In the genomic region with DNA sequence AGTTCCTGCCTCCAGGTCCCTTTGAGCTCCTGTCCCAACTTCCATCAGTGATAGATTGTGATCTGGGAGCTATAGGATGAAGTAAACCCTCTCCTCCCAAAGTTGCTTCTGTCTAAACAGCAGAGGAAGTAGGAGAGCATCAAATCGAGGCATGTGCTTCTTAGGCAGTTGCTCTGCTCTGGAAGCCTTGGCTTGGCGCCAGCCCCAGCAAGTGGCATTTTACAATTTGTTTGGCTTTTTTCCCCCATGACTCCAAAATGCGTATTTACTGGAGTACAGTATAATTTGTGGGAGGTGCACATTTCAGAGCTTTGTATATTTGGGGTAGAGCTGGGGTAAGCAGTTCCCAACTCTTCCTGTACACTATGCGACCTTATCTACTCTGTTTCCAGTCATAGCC, we compare ENCODE assay signal across 21 mouse cellular contexts.
DNase-seq lines count a peak whose midpoint lies in the region; ATAC-seq lines count a peak whose summit lies in the region.
"Had no signal": no experiment of that assay in that cellular context is flagged by ENCODE, and none has a peak within 500 bp of the region (broad histone marks: within the 10 kb centered on the region; RNA-seq: fewer than 3 reads in every experiment).

No protein-coding gene starts in this region.

- no peak for ATAC-seq in forebrain, embryonic 14.5 days
- ATAC-seq in forebrain, embryonic 15.5 days (replicated peaks): no peak
- ATAC-seq: forebrain, embryonic 13.5 days; intestine, embryonic 15.5 days had no signal

- H3K27me3 ChIP-seq in forebrain, embryonic 14.5 days (replicated peaks; ENCODE audit: control insufficient read depth, insufficient read depth, low read length): no peaks in the 10 kb centered on the region
- H3K27me3 ChIP-seq in forebrain, embryonic 15.5 days: no peaks in the 10 kb centered on the region
- H3K27me3 ChIP-seq: embryonic facial prominence, embryonic 12.5 days; forebrain, embryonic 13.5 days; hindbrain, embryonic 12.5 days; intestine, embryonic 15.5 days had no signal

- intact Hi-C loops in left cerebral cortex, postnatal 4 days (cut with DNase I): no loop called here
- intact Hi-C loops in left cerebral cortex, postnatal 36 days (cut with DNase I): no loop called here

- no peak overlapping the region for H3K4me3 ChIP-seq in forebrain, embryonic 14.5 days (ENCODE audit: low read depth, low read length)
- no peak overlapping the region for H3K4me3 ChIP-seq in forebrain, embryonic 15.5 days
- H3K4me3 ChIP-seq: embryonic facial prominence, embryonic 12.5 days; forebrain, embryonic 13.5 days; heart, embryonic 10.5 days; hindbrain, embryonic 12.5 days; intestine, embryonic 15.5 days had no signal

- no peak overlapping the region for H3K27ac ChIP-seq in forebrain, embryonic 14.5 days (ENCODE audit: low read depth, low read length)
- no peak overlapping the region for H3K27ac ChIP-seq in forebrain, embryonic 15.5 days (replicated peaks)
- H3K27ac ChIP-seq: embryonic facial prominence, embryonic 12.5 days; forebrain, embryonic 13.5 days; heart, embryonic 10.5 days; hindbrain, embryonic 12.5 days; intestine, embryonic 15.5 days had no signal

- H3K4me1 ChIP-seq in forebrain, embryonic 14.5 days (ENCODE audit: control insufficient read depth, insufficient read depth, low read length): no peaks in the 10 kb centered on the region
- peaks cover 6% of the 10 kb centered on the region; the same call in 1 of the 2 replicates for H3K4me1 ChIP-seq in forebrain, embryonic 15.5 days
- H3K4me1 ChIP-seq: embryonic facial prominence, embryonic 12.5 days; forebrain, embryonic 13.5 days; heart, embryonic 10.5 days; hindbrain, embryonic 12.5 days; intestine, embryonic 15.5 days had no signal

- H3K9ac ChIP-seq in forebrain, embryonic 14.5 days (ENCODE audit: low read length): no peak overlapping the region
- no peak overlapping the region for H3K9ac ChIP-seq in forebrain, embryonic 15.5 days (replicated peaks)
- H3K9ac ChIP-seq: embryonic facial prominence, embryonic 12.5 days; forebrain, embryonic 13.5 days; hindbrain, embryonic 12.5 days; intestine, embryonic 15.5 days had no signal

- no peak overlapping the region for H3K4me2 ChIP-seq in forebrain, embryonic 14.5 days (ENCODE audit: low read length)
- H3K4me2 ChIP-seq in forebrain, embryonic 15.5 days (replicated peaks): no peak overlapping the region
- H3K4me2 ChIP-seq: embryonic facial prominence, embryonic 12.5 days; forebrain, embryonic 13.5 days; hindbrain, embryonic 12.5 days; intestine, embryonic 15.5 days had no signal

- H3K36me3 ChIP-seq in forebrain, embryonic 14.5 days (ENCODE audit: control insufficient read depth, insufficient read depth, low read length): no peaks in the 10 kb centered on the region
- no peaks in the 10 kb centered on the region for H3K36me3 ChIP-seq in forebrain, embryonic 15.5 days
- H3K36me3 ChIP-seq: embryonic facial prominence, embryonic 12.5 days; heart, embryonic 10.5 days; hindbrain, embryonic 12.5 days; intestine, embryonic 15.5 days had no signal

- H3K9me3 ChIP-seq in forebrain, embryonic 14.5 days (replicated peaks; ENCODE audit: control insufficient read depth, low read length): no peaks in the 10 kb centered on the region
- H3K9me3 ChIP-seq in forebrain, embryonic 15.5 days: no peaks in the 10 kb centered on the region
- H3K9me3 ChIP-seq: embryonic facial prominence, embryonic 12.5 days; forebrain, embryonic 13.5 days; heart, embryonic 10.5 days; hindbrain, embryonic 12.5 days; intestine, embryonic 15.5 days had no signal

- WGBS in forebrain, embryonic 14.5 days: 50% methylated on average over 4 of the region's 4 CpGs
- WGBS in forebrain, embryonic 15.5 days: 57% methylated on average over 4 of the region's 4 CpGs

- peak; percentile 68 for DNase-seq in forebrain, embryonic 14.5 days (ENCODE audit: low spot score)
- peak; percentile 12 for DNase-seq in left cerebral cortex, postnatal 4 days
- DNase-seq in left cerebral cortex, postnatal 36 days (ENCODE audit: low spot score in 2 of 2): no peak
- peak; percentile 25 for DNase-seq in right cerebral cortex, postnatal 4 days
- DNase-seq in right cerebral cortex, postnatal 10 days (ENCODE audit: low spot score in 2 of 2): no peak
- DNase-seq in spleen, postnatal 10 days (ENCODE audit: low spot score in 2 of 2): no peak
- DNase-seq: adrenal gland, adult 2 months; adrenal gland, postnatal 25 days; cerebellum, adult 11 months; cerebellum, adult 9-10 months; embryo, embryonic 11 days; gastrocnemius, postnatal 10 days; heart, adult 18-20 months; heart, postnatal 10 days; heart, postnatal 4 days had no signal

Comparison
In these comparisons a context has a peak if more than half of its experiments do, and no peak if none do; other contexts are left out.
1. DNase-seq: peak in forebrain, embryonic 14.5 days (single experiment), left cerebral cortex, postnatal 4 days (single experiment) and right cerebral cortex, postnatal 4 days (single experiment); none in left cerebral cortex, postnatal 36 days (0 of 2), right cerebral cortex, postnatal 10 days (0 of 2) and spleen, postnatal 10 days (0 of 2).